Mouse (Mus musculus): ENCODE measurements around the gene Ltb4r2.

DNA sequence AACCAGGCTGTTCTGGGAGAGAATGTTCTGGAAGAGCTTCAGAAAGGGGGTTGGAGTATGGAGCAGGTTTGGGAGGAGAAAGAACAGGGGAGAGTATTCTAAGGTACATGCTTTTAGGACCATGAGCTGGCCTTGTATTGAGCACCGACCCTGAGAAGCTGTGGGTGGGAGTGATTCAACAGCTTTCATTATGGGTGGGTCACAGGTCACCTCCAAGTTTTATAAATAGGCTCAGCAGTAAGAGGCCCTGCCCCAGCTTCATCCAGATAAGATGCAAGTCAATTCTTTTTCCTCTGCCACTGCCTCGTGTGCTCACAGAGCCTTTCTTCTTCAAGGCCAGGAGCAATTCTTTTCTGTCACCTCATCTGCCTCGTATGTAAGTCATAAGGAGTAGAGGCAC, 15.9 kb downstream of the Ltb4r2 start:
- TF ChIP-seq GATA1 (IDR thresholded peaks at IDR 0.05; ENCODE audit: borderline replicate concordance, low read length) (no peak), FLI1 (IDR thresholded peaks at IDR 0.05; ENCODE audit: low read length) (no peak)
